Mouse (Mus musculus): ENCODE measurements around the gene Clic3. TPM values are rescaled to one million over a fixed set of nuclear protein-coding genes. Genes with fewer than 3 reads are reported as not detected.

Gene Clic3
- polyA plus RNA-seq, 2 experiments from 2014 or later: 1.2 to 2.2 TPM

GRCm38 (mm10) chr2:25482969-25483368, 26.3 kb downstream of the Clic3 start:
- peak; percentile 97 for ATAC-seq

- ATAC-seq: no peak
Observed at GRCm38 (mm10) chr2:25484901-25485647, 28.4 kb downstream of the Clic3 start.

- no peak for ATAC-seq
Observed at GRCm38 (mm10) chr2:25487965-25488670, 31.5 kb downstream of the Clic3 start.

- ATAC-seq: no peak
Observed at GRCm38 (mm10) chr2:25488671-25489068, 32.0 kb downstream of the Clic3 start.

- ATAC-seq: no peak
Observed at GRCm38 (mm10) chr2:25492988-25493387, 36.4 kb downstream of the Clic3 start.

GRCm38 (mm10) chr2:25493476-25493961, 36.9 kb downstream of the Clic3 start, which contains the start of gene Lcn12:
TSS of gene Lcn12 (minus strand) at chr2:25493911.
- ATAC-seq: no peak

- ATAC-seq: no peak
Observed at GRCm38 (mm10) chr2:25496462-25496861, 39.8 kb downstream of the Clic3 start.

- ATAC-seq: peak; percentile 16
Observed at GRCm38 (mm10) chr2:25497846-25498575, 41.4 kb downstream of the Clic3 start.

- no peak for ATAC-seq
Observed at GRCm38 (mm10) chr2:25498622-25499478, 42.2 kb downstream of the Clic3 start.

- ATAC-seq: no peak
Observed at GRCm38 (mm10) chr2:25500071-25500575, 43.5 kb downstream of the Clic3 start.

- peak; percentile 92 for ATAC-seq
Observed at GRCm38 (mm10) chr2:25500576-25501405, 44.2 kb downstream of the Clic3 start, which contains the start of gene Fbxw5. TSS of gene Fbxw5 (plus strand) at chr2:25500750.

GRCm38 (mm10) chr2:25501593-25502486, 45.2 kb downstream of the Clic3 start, which contains the start of gene C8g:
TSS of gene C8g (minus strand) at chr2:25501719.
- ATAC-seq: no peak

- ATAC-seq: no peak
Observed at GRCm38 (mm10) chr2:25502726-25503125, 46.1 kb downstream of the Clic3 start.

- no peak for ATAC-seq
Observed at GRCm38 (mm10) chr2:25504538-25504937, 47.9 kb downstream of the Clic3 start.

- ATAC-seq: no peak
Observed at GRCm38 (mm10) chr2:25505000-25505399, 48.4 kb downstream of the Clic3 start.

- ATAC-seq: no peak
Observed at GRCm38 (mm10) chr2:25505860-25506259, 49.2 kb downstream of the Clic3 start.

- ATAC-seq: peak; percentile 57
Observed at GRCm38 (mm10) chr2:25506964-25507363, 50.3 kb downstream of the Clic3 start.
